ENCODE assay signal across 32 mouse cellular contexts in the genomic region with DNA sequence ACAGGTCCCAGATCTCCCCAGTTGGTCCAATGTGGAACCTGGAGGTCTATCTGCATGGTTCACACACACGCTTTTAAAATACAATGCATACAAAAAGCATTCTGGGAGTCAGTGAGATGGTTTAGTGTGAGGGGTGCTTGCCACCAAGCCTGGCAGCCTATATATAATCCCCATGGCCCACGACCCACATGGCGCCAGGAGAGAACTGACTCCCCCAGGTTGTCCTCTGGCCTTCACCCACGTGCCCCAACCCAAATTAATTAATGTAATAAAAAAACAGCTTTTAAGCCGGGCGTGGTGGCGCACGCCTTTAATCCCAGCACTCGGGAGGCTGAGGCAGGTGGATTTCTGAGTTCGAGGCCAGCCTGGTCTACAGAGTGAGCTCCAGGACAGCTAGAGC. TPM values are rescaled to one million over a fixed set of nuclear protein-coding genes. Genes with fewer than 3 reads are reported as not detected.
"Had no signal": no experiment of that assay in that cellular context is flagged by ENCODE, and none has a peak within 500 bp of the region (broad histone marks: within the 10 kb centered on the region; RNA-seq: fewer than 3 reads in every experiment).

No protein-coding gene starts in this region.

- H3K27ac ChIP-seq: heart, embryonic 13.5 days; heart, embryonic 15.5 days; hindbrain, embryonic 10.5 days; hindbrain, embryonic 12.5 days; hindbrain, embryonic 13.5 days; hindbrain, embryonic 14.5 days; hindbrain, embryonic 15.5 days; hindbrain, postnatal 0 days; kidney, embryonic 15.5 days; kidney, postnatal 0 days; layer of hippocampus, adult 2 months; left cerebral cortex, adult 2 months had no signal

- H3K4me3 ChIP-seq: heart, embryonic 12.5 days; heart, embryonic 13.5 days; heart, embryonic 15.5 days; hindbrain, embryonic 10.5 days; hindbrain, embryonic 12.5 days; hindbrain, embryonic 13.5 days; hindbrain, embryonic 15.5 days; intestine, embryonic 15.5 days; kidney, embryonic 15.5 days; layer of hippocampus, adult 2 months; left cerebral cortex, adult 2 months had no signal

- DNase-seq: heart, postnatal 36 days; heart, postnatal 4 days; kidney, adult 11 months; kidney, adult 18-20 months; kidney, adult 2 months; kidney, adult 8-10 months; kidney, adult 9 months; kidney, postnatal 10 days; kidney, postnatal 14 days; kidney, postnatal 25 days; kidney, postnatal 36 days; kidney, postnatal 4 days; layer of hippocampus, adult 9-11 months; layer of hippocampus, postnatal 36 days had no signal

RNA-seq across cellular contexts. Expression of gene 6330409D20Rik, which starts 57.1 kb away (rescaled TPM):
- total RNA-seq: heart, postnatal 10 days; heart, postnatal 14 days; heart, postnatal 25 days; heart, postnatal 36 days; heart, postnatal 4 days; hematopoietic stem cell, adult 5-6 weeks had no signal
